Mouse (Mus musculus) forebrain, embryonic 11.5 days (tissue): ENCODE measurements around the gene Meis1. TPM values are rescaled to one million over a fixed set of nuclear protein-coding genes. Genes with fewer than 3 reads are reported as not detected.
A peak's percentile ranks its signal among the peaks of the same experiment; 100 is the strongest.

ENCODE experiments used
- ATAC-seq: fragments of 200-750 bp; cut with Nextera tagmentation; replicated peaks from 2 replicates; pipeline ENCODE4 v1.8.0; 2017; ENCODE audit warnings: moderate TSS enrichment; ENCODE audit not compliant: low FRiP score
- DNase-seq: peaks from one replicate; pipeline ENCODE4 v3.0.0-alpha.2; 2017; ENCODE audit warnings: low spot score
- H3K27ac ChIP-seq: fragments of 300-500 bp; sonication (generic); 2 replicates; pipeline ENCODE4 v1.5.1; 2014; ENCODE audit warnings: low read depth, low read length
- H3K27me3 ChIP-seq: fragments of 300-500 bp; sonication (generic); 2 replicates; pipeline ENCODE4 v1.6.1; 2014; ENCODE audit warnings: mild to moderate bottlenecking, low read length, mixed read lengths; ENCODE audit not compliant: control insufficient read depth, insufficient read depth
- H3K36me3 ChIP-seq: fragments of 300-500 bp; sonication (generic); 2 replicates; pipeline ENCODE4 v1.6.1; 2014; ENCODE audit warnings: mild to moderate bottlenecking, low read length, moderate library complexity, mixed read lengths; ENCODE audit not compliant: control insufficient read depth, insufficient read depth
- H3K4me1 ChIP-seq: fragments of 300-500 bp; sonication (generic); replicated peaks from 2 replicates; pipeline ENCODE4 v1.6.1; 2014; ENCODE audit warnings: low read length, mixed read lengths; ENCODE audit not compliant: control insufficient read depth, insufficient read depth
- H3K4me2 ChIP-seq: fragments of 300-500 bp; sonication (generic); 2 replicates; pipeline ENCODE4 v1.6.1; 2014; ENCODE audit warnings: low read depth, mild to moderate bottlenecking, low read length, moderate library complexity, mixed read lengths; ENCODE audit not compliant: severe bottlenecking
- H3K4me3 ChIP-seq: fragments of 300-500 bp; sonication (generic); 2 replicates; pipeline ENCODE4 v1.5.1; 2014; ENCODE audit warnings: low read depth, low read length
- H3K9ac ChIP-seq: fragments of 300-500 bp; sonication (generic); 2 replicates; pipeline ENCODE4 v1.6.1; 2014; ENCODE audit warnings: low read length
- H3K9me3 ChIP-seq: fragments of 300-500 bp; sonication (generic); 2 replicates; pipeline ENCODE4 v1.6.1; 2016; ENCODE audit warnings: low read length, mixed read lengths; ENCODE audit not compliant: control insufficient read depth
- WGBS: fragments of 180-500 bp; shearing (Covaris S2); extraction: QIAGEN DNeasy Blood & Tissue Kit; methylation state at CpG from one replicate; pipeline ENCODE4 v1.1.7; 2014; 5-methylcytosine and 5-hydroxymethylcytosine counted together
- polyA plus RNA-seq: library from polyadenylated mRNA; unstranded; fragments of >200 nt; fragmentation: Nextera tagmentation; extraction: Ambion mirVana; gene quantifications from 2 replicates; pipeline ENCODE4 v1.2.1, GENCODE M21; 2014

Meis1 gene
- polyA plus RNA-seq, 1 experiment from 2014 or later: 29.9 TPM

DNA sequence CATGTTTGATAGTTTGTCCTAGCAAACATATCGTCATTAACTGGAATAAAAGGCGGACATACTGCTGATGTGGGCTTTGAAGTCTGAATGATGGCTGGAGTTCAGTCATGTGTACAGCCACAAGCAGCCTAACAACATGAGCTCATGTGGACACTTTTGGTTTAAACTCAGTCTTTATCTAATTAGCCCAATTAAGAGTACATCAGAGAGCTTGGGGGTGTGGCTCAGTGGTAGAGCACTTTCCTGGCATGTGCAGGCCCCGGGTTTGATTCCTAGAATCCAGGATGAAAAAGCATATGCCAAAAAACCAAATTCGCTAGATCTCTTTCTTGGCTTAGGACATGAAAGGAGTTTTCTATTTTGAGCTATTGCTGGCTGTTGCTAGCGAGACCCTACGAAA, 83.9 kb downstream of the Meis1 start:
- peak; percentile 86 for ATAC-seq
- Histone ChIP-seq H3K27me3 (no peaks in the 10 kb centered on the region), H3K36me3 (no peaks in the 10 kb centered on the region), H3K9ac (no peak overlapping the region), H3K4me3 (no peak overlapping the region), H3K4me1 (peaks cover 10% of the 10 kb centered on the region), H3K4me2 (no peak overlapping the region), H3K27ac (no peak overlapping the region), H3K9me3 (no peaks in the 10 kb centered on the region)
- peak; percentile 54 for DNase-seq
- 38% methylated on average over 6 of the region's 6 CpGs for WGBS

DNA sequence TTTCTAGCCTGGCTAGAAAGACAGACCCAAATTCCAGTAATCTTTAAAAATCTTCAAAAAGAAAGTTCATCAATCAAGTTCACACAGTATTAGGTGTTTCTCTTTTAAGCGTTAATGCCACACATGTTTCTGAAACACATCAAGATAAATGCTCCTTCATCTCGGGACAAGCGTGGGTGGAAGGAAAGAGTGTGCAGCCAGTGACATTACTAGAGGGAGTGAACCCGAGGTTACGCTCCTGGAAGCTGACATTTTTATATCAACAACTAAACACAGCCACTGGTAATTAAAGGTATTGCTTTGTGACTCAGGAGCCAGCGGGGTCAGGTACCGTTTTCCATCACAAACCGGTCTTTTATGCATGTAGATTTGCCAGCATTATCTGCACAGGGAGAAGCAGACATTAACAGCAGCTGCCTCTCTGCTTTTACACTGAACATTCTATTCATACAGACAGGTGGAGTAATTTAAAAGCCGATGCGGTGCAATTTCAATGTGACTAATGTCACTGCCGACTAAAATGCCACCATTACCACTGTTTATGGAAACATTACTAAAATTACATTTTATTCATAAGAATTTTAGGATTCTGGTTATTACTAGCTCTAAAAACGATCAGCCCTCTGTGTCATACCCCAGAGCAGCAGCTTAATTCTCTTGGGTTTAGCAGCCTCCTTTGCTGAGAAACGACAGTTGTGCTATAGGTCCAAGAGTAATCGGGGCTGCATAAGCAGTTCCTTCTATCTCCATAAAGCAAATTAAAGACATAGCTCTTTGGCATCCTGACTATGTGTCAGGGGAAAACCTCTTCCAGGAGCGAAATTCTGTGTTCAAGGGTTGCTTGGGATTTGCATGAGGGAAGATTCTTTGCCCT, 87.5 kb downstream of the Meis1 start:
- no peaks in the 10 kb centered on the region for H3K27me3 ChIP-seq
- no peak for ATAC-seq
- H3K9ac ChIP-seq: no peak overlapping the region
- no peak overlapping the region for H3K4me3 ChIP-seq
- H3K9me3 ChIP-seq: no peaks in the 10 kb centered on the region
- H3K4me1 ChIP-seq: peaks cover 12% of the 10 kb centered on the region
- no peak overlapping the region for H3K27ac ChIP-seq
- no peak for DNase-seq
- 67% methylated on average over 15 of the region's 15 CpGs for WGBS
- no peak overlapping the region for H3K4me2 ChIP-seq
- no peaks in the 10 kb centered on the region for H3K36me3 ChIP-seq

DNA sequence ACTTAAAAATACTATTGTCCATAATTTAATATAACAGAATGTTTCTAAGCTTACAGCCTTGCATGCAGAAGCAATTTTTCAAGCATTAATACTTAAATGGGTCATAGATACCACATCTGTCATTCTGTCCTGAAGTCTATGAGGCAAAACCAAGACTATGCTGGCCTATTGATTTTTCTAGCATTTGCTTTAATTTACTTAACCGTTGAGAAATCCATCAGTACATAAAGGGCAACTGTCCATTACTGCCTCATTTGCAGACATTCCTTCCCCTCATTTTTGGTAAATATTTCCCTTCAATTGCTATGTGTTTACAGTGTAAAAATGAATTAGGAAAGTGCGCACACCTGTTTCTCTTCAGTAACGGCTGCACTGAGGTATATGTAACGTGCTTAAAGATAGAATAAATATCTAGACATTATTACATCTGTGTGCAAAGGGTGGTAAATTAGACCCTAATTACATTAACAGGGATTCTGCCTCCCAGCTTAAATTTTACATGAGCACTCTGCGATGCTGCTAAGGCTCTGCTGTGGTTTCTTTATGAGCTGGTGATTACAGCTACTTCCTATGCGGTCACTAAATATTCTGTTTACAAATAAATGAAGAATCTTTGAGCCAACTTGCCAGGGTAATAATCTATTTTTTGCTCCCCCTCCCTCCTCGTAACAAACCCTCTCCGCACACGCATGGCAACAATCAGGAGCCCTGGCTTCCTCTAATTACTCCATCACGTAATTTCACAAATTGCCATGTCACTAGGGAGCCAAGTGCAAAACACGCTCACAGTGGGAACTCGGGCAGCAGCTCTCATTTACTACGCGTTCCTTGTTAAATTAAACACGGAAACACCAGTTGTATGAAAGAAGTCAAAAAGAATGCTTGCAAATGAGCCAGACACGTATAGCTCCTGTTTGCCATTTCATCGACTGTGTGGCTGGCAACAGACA, 88.7 kb downstream of the Meis1 start:
- Histone ChIP-seq H3K4me3 (no peak overlapping the region), H3K36me3 (no peaks in the 10 kb centered on the region), H3K9me3 (no peaks in the 10 kb centered on the region), H3K9ac (no peak overlapping the region), H3K4me1 (peaks cover 8% of the 10 kb centered on the region), H3K27ac (no peak overlapping the region), H3K4me2 (no peak overlapping the region), H3K27me3 (no peaks in the 10 kb centered on the region)
- WGBS: 72% methylated on average over 17 of the region's 17 CpGs
- ATAC-seq: no peak
- no peak for DNase-seq

DNA sequence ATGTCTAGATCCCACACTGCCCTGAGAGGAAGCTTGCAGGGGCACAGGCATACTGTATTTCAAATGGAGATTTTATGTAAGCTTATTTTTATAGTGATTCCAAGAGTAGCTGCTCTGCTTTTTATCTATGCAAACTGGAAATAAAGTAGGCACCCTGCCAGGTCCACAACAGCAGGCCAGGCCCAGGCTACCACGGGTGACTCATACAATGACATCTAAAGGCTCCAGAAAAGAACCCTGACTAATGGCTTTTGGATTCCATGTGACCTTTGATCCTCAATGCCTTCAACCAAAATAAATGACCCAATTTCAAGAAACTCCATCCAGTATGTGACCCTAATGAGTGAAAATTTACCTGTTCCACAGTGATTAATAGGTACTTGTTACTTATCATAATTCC, 91.4 kb downstream of the Meis1 start:
- Histone ChIP-seq H3K27me3 (no peaks in the 10 kb centered on the region), H3K4me1 (peaks cover 8% of the 10 kb centered on the region; the same call in 1 of the 2 replicates), H3K4me3 (no peak overlapping the region), H3K9ac (no peak overlapping the region), H3K4me2 (no peak overlapping the region), H3K27ac (no peak overlapping the region), H3K9me3 (no peaks in the 10 kb centered on the region), H3K36me3 (no peaks in the 10 kb centered on the region)
- ATAC-seq (0 out of 2 replicates have a peak, but pooled peaks have one; percentile 19), DNase-seq (no peak)
- 0% methylated on average over 1 of the region's 1 CpGs for WGBS

DNA sequence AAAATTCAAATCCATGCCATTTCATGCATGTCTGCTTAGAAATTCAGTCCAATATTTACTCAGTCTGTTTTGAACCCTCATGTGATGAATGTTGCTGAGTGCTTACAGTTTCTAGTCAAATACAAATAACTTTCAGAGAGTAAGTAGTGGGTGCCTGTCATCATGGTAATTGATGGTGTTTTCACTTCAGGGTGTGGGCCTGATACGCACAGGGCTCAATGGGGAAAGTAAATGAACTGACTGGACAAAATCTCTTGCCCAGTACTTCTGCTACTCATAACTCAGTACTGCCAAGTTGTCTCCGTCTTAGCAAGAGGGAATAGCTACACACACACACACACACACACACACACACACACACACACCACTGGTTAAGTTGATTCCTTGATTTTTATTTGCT, 92.0 kb downstream of the Meis1 start:
- ATAC-seq: no peak
- no peak for DNase-seq
- H3K27ac ChIP-seq: no peak overlapping the region
- no peak overlapping the region for H3K4me2 ChIP-seq
- H3K9me3 ChIP-seq: no peaks in the 10 kb centered on the region
- H3K36me3 ChIP-seq: no peaks in the 10 kb centered on the region
- H3K4me1 ChIP-seq: peaks cover 8% of the 10 kb centered on the region; the same call in 1 of the 2 replicates
- H3K27me3 ChIP-seq: no peaks in the 10 kb centered on the region
- no peak overlapping the region for H3K4me3 ChIP-seq
- 74% methylated on average over 2 of the region's 2 CpGs for WGBS
- H3K9ac ChIP-seq: no peak overlapping the region

DNA sequence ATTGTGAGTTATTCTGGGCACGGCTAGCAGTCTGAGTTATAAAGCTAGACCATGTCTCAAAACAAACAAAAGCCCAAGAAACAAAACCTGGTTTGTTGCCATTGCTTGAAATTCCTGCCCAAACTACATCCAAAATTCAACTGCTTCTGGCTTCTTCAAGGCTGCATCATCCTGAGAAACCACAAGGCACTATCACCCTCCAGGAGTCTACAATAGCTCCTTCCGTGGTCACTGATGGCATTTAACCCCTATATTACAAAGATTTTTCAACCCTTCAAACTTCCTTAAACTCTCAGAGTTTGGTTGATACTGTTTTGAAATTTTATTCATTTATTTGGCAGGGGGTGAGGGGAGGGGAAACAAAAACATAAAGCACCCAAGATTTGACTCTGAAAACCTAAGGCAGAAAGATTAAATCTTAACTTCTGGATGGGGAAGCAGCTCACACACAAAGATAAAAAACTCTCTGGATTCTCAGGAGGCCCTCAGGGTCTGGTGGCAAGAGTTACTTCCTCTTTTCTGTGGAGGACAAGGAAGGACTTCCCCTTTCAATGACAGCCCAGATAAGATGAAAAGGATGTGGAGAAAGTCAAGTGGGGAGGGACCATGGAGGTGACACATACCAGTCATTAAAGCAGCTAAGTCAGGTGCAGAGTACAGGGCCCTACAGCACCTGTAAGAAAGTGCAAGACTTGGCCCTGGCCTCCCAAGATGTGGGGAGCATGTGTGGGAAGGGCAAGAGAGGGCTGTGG, 94.0 kb downstream of the Meis1 start:
- WGBS: 74% methylated on average over 2 of the region's 2 CpGs
- Histone ChIP-seq H3K4me3 (no peak overlapping the region), H3K27me3 (no peaks in the 10 kb centered on the region), H3K9me3 (no peaks in the 10 kb centered on the region), H3K9ac (no peak overlapping the region), H3K4me2 (no peak overlapping the region), H3K4me1 (peaks cover 3% of the 10 kb centered on the region; the same call in 1 of the 2 replicates), H3K36me3 (no peaks in the 10 kb centered on the region), H3K27ac (no peak overlapping the region)
- DNase-seq (no peak), ATAC-seq (no peak)

DNA sequence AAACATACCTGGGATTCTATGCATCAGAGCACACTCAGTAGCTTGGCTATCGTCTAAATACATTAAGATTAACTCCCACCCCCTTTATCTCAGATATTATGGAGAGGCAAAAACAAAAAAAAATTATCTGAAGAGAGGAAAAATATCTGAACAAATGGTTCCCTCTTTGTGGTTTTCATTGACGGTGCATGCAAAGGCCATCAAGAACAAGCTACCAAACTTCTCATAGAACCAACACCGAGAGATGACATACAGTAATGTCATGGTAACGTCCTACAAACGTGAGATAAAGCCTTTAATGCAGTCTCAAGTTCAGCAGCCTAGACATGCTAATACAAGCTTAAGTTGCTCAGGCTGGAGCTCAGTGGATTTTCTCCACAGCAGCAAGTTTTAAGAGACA, 95.5 kb downstream of the Meis1 start:
- DNase-seq (no peak), ATAC-seq (no peak)
- no peak overlapping the region for H3K4me2 ChIP-seq
- no peak overlapping the region for H3K4me3 ChIP-seq
- 94% methylated on average over 5 of the region's 5 CpGs for WGBS
- H3K27ac ChIP-seq: no peak overlapping the region
- peaks cover 5% of the 10 kb centered on the region; the same call in 1 of the 2 replicates for H3K4me1 ChIP-seq
- H3K9me3 ChIP-seq: no peaks in the 10 kb centered on the region
- no peak overlapping the region for H3K9ac ChIP-seq
- H3K36me3 ChIP-seq: no peaks in the 10 kb centered on the region
- H3K27me3 ChIP-seq: no peaks in the 10 kb centered on the region

DNA sequence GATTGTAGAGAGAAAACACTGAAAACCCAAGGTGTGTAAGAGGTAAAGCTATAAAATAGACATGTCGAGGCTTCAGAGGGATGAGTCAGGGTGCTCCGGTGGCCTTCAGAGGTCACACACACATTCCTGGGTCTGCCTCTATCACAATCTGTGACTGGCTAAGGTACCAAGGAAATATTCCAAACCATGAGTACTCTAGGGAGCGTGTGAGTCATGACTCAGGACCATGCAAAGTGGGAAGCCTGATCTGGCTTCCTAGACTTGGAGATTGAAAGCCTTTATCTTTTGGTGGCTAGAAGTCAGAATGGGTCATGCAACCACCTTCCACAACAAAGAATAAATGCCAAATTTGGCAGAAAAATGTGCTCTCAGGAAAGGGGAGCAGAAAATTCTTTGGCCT, 98.1 kb downstream of the Meis1 start:
- no peak for ATAC-seq
- H3K4me1 ChIP-seq: peaks cover 21% of the 10 kb centered on the region; the same call in 1 of the 2 replicates
- no peak overlapping the region for H3K27ac ChIP-seq
- H3K27me3 ChIP-seq: peaks cover 4% of the 10 kb centered on the region; the same call in 1 of the 2 replicates
- no peak overlapping the region for H3K4me2 ChIP-seq
- no peak overlapping the region for H3K9ac ChIP-seq
- 90% methylated on average over 3 of the region's 3 CpGs for WGBS
- H3K36me3 ChIP-seq: no peaks in the 10 kb centered on the region
- no peak for DNase-seq
- H3K9me3 ChIP-seq: no peaks in the 10 kb centered on the region
- no peak overlapping the region for H3K4me3 ChIP-seq
